Mouse (Mus musculus) hindbrain, embryonic 10.5 days (tissue): ENCODE results near the gene Mei1. TPM values are rescaled to one million over a fixed set of nuclear protein-coding genes. Genes with fewer than 3 reads are reported as not detected.
A peak's percentile ranks its signal among the peaks of the same experiment; 100 is the strongest.
"Not testable (repeated sequence)": the region's sequence is repeated elsewhere in the genome, so short reads cannot be mapped to it uniquely, and the experiment has no call there.

Experiments used
- DNase-seq: peaks from one replicate; pipeline ENCODE4 v3.0.0-alpha.2; 2017; ENCODE audit warnings: low spot score
- H3K27ac ChIP-seq: fragments of 300-500 bp; sonication (generic); 2 replicates; pipeline ENCODE4 v1.5.1; 2016; ENCODE audit warnings: mild to moderate bottlenecking, moderate library complexity
- H3K27me3 ChIP-seq: fragments of 300-500 bp; sonication (generic); 2 replicates; pipeline ENCODE4 v1.6.1; 2016; ENCODE audit warnings: mild to moderate bottlenecking; ENCODE audit not compliant: poor library complexity, insufficient read depth, severe bottlenecking
- H3K36me3 ChIP-seq: fragments of 300-500 bp; sonication (generic); 2 replicates; pipeline ENCODE4 v1.6.1; 2016; ENCODE audit warnings: mild to moderate bottlenecking, moderate library complexity
- H3K4me1 ChIP-seq: fragments of 300-500 bp; sonication (generic); replicated peaks from 2 replicates; pipeline ENCODE4 v1.6.1; 2016; ENCODE audit warnings: mild to moderate bottlenecking
- H3K4me3 ChIP-seq: fragments of 300-500 bp; sonication (generic); 2 replicates; pipeline ENCODE4 v1.5.1; 2016; ENCODE audit warnings: mild to moderate bottlenecking, moderate library complexity
- H3K9me3 ChIP-seq: fragments of 300-500 bp; sonication (generic); 2 replicates; pipeline ENCODE4 v1.6.1; 2016; ENCODE audit warnings: mild to moderate bottlenecking, moderate library complexity
- WGBS: fragments of 180-500 bp; shearing (Covaris S2); methylation state at CpG from one replicate; pipeline ENCODE4 v1.1.7; 2016; 5-methylcytosine and 5-hydroxymethylcytosine counted together
- polyA plus RNA-seq: library from polyadenylated mRNA; unstranded; fragments of >200 nt; fragmentation: Nextera tagmentation; extraction: Ambion mirVana; gene quantifications from 2 replicates; pipeline ENCODE4 v1.2.1, GENCODE M21; 2016

Mei1 gene
- polyA plus RNA-seq, 1 experiment from 2014 or later = not detected

GRCm38 (mm10) chr15:82120544-82120943 lies 50.7 kb downstream of the Mei1 start:
- no peak overlapping the region for H3K4me3 ChIP-seq
- H3K27me3 ChIP-seq = no peaks in the 10 kb centered on the region
- no peaks in the 10 kb centered on the region for H3K36me3 ChIP-seq
- no peaks in the 10 kb centered on the region for H3K4me1 ChIP-seq
- no peak for DNase-seq
- no peak overlapping the region for H3K27ac ChIP-seq
- H3K9me3 ChIP-seq = no peaks in the 10 kb centered on the region
- 91% methylated on average over 8 of the region's 8 CpGs for WGBS

GRCm38 (mm10) chr15:82126690-82127089 lies 56.9 kb downstream of the Mei1 start:
- not testable (repeated sequence) for DNase-seq, H3K9me3 ChIP-seq, H3K4me3 ChIP-seq, H3K27me3 ChIP-seq
- Histone ChIP-seq H3K27ac (0 out of 2 replicates have a peak overlapping the region, but pooled peaks have one; percentile 91), H3K4me1 (peaks cover 21% of the 10 kb centered on the region), H3K36me3 (peaks cover 19% of the 10 kb centered on the region)
- WGBS = 85% methylated on average over 4 of the region's 4 CpGs

- Histone ChIP-seq H3K4me3 (peak within 1 kb of the TSS; percentile 76), H3K9me3 (no peaks in the 10 kb centered on the region), H3K36me3 (peaks cover 27% of the 10 kb centered on the region), H3K27ac (peak within 1 kb of the TSS; percentile 91), H3K4me1 (peaks cover 21% of the 10 kb centered on the region), H3K27me3 (peaks cover 6% of the 10 kb centered on the region; the same call in 1 of the 2 replicates)
- WGBS = 1% methylated on average over 74 of the region's 74 CpGs
- DNase-seq = peak; percentile 97
Observed at GRCm38 (mm10) chr15:82127426-82128374, 57.9 kb downstream of the Mei1 start, which contains the start of gene Ccdc134. Gene Ccdc134, plus strand, starts transcription at chr15:82127922.

DNA sequence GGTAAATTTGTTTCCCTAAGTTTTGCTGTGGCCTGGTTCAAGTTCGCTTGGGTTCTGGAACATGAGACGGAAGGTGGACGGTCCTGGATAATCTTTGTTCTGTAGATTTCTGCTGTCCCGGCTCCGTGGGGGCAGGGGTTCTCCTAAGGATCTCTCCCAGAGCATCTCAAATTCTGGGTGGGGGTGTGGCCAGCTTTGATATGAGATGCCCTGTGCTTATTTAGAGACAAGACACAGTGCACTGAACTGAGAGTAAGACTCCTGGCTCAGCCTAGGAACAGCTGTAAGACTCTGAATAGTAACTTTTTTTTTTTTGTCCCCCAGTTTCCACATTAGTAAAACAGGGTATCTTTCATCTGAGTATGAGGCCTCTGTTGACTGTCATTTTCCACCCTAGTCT lies 58.6 kb downstream of the Mei1 start:
- Histone ChIP-seq H3K27me3 (peaks cover 6% of the 10 kb centered on the region; the same call in 1 of the 2 replicates), H3K4me3 (peak overlapping the region; percentile 76), H3K27ac (peak overlapping the region; percentile 91), H3K9me3 (no peaks in the 10 kb centered on the region), H3K36me3 (peaks cover 31% of the 10 kb centered on the region), H3K4me1 (peaks cover 21% of the 10 kb centered on the region)
- 4% methylated on average over 5 of the region's 5 CpGs for WGBS
- no peak for DNase-seq

GRCm38 (mm10) chr15:82130599-82130998 lies 60.8 kb downstream of the Mei1 start:
- H3K4me1 ChIP-seq = peaks cover 21% of the 10 kb centered on the region
- H3K27ac ChIP-seq = no peak overlapping the region
- DNase-seq = no peak
- WGBS = 63% methylated on average over 7 of the region's 7 CpGs
- peaks cover 38% of the 10 kb centered on the region for H3K36me3 ChIP-seq
- no peak overlapping the region for H3K4me3 ChIP-seq
- no peaks in the 10 kb centered on the region for H3K9me3 ChIP-seq
- H3K27me3 ChIP-seq = peaks cover 6% of the 10 kb centered on the region; the same call in 1 of the 2 replicates

DNA sequence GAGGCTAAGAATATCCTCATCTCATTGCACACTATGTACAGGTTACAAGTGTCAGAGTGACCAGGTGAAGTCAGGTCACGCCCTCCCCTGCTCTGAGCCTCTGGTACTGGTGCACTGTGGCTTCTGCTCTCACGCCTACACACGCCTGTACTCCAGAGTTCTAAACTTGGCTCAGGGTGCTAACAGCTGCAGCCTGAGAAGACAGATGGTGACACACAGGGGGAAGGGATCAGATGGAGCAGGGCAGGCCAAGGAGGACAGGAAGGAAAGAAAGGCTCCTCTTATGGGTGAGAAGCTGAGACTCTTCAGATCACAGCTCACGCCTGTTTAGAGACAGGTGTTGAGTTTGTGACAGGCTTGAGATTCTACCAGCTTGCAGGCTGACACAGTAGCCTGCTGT lies 65.6 kb downstream of the Mei1 start:
- Histone ChIP-seq H3K36me3 (peaks cover 40% of the 10 kb centered on the region), H3K27me3 (no peaks in the 10 kb centered on the region), H3K9me3 (no peaks in the 10 kb centered on the region), H3K4me3 (no peak overlapping the region), H3K27ac (no peak overlapping the region), H3K4me1 (no peaks in the 10 kb centered on the region)
- no peak for DNase-seq
- 93% methylated on average over 4 of the region's 4 CpGs for WGBS

GRCm38 (mm10) chr15:82138565-82138964 lies 68.8 kb downstream of the Mei1 start:
- no peaks in the 10 kb centered on the region for H3K9me3 ChIP-seq
- H3K36me3 ChIP-seq = peaks cover 26% of the 10 kb centered on the region
- DNase-seq = peak; percentile 59
- no peaks in the 10 kb centered on the region for H3K27me3 ChIP-seq
- WGBS = 62% methylated on average over 4 of the region's 4 CpGs
- H3K27ac ChIP-seq = no peak overlapping the region
- H3K4me3 ChIP-seq = no peak overlapping the region
- peaks cover under 1% of the 10 kb centered on the region; the same call in 1 of the 2 replicates for H3K4me1 ChIP-seq

- 94% methylated on average over 8 of the region's 8 CpGs for WGBS
- Histone ChIP-seq H3K4me1 (peaks cover 7% of the 10 kb centered on the region), H3K4me3 (no peak overlapping the region), H3K36me3 (peaks cover 24% of the 10 kb centered on the region), H3K27ac (no peak overlapping the region), H3K27me3 (no peaks in the 10 kb centered on the region), H3K9me3 (no peaks in the 10 kb centered on the region)
- no peak for DNase-seq
Observed at GRCm38 (mm10) chr15:82139196-82139595, 69.4 kb downstream of the Mei1 start.

DNA sequence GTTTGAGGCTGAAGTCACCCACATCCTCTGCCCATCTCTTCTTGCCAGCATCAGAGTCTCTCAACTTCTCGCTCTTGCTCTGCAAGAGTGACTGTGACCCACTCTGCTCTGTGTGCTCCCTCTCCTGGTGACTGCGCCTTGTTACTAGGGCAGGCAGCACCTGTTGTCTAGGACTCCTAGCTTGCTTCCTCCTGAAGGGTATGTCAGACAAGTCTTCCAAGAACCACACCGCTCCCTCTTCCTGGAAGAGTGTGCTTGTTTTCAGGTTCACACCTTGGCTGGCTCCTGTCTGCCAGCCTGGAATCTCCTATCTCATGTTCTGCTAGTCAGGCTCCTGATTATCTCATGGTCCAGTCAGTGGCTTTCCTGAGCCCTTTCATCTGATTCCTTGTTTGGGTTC lies 70.6 kb downstream of the Mei1 start:
- H3K27ac ChIP-seq = peak overlapping the region; percentile 56
- 95% methylated on average over 3 of the region's 3 CpGs for WGBS
- DNase-seq = no peak
- no peaks in the 10 kb centered on the region for H3K27me3 ChIP-seq
- no peaks in the 10 kb centered on the region for H3K9me3 ChIP-seq
- H3K4me3 ChIP-seq = no peak overlapping the region
- H3K36me3 ChIP-seq = peaks cover 22% of the 10 kb centered on the region
- H3K4me1 ChIP-seq = peaks cover 19% of the 10 kb centered on the region

DNA sequence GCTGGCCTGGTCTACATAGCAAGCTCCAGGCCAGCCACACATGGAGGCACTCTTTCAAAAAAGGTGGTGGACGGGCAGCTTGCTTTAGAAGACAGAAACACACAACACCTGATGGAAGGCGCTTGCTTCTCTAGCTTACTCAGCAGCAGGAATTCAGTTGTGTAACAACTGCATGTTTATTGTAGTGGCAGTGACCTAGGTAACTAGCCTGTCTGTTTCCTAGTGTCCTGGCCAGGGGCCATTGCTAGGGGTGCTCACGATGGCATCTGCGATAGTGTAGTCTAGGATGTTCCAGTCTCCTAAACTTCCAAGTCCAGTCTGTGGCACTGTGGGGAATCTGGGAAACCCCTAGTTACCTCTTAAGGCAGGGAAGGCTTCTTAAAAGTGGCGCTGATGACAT lies 74.4 kb downstream of the Mei1 start:
- Histone ChIP-seq H3K9me3 (no peaks in the 10 kb centered on the region), H3K4me3 (no peak overlapping the region), H3K27me3 (no peaks in the 10 kb centered on the region), H3K36me3 (peaks cover 20% of the 10 kb centered on the region), H3K27ac (peak overlapping the region; percentile 99), H3K4me1 (peaks cover 49% of the 10 kb centered on the region)
- no peak for DNase-seq
- WGBS = 89% methylated on average over 5 of the region's 5 CpGs

GRCm38 (mm10) chr15:82145408-82145807 lies 75.6 kb downstream of the Mei1 start:
- peaks cover 18% of the 10 kb centered on the region for H3K36me3 ChIP-seq
- H3K27ac ChIP-seq = peak overlapping the region; percentile 99
- 59% methylated on average over 2 of the region's 2 CpGs for WGBS
- no peaks in the 10 kb centered on the region for H3K9me3 ChIP-seq
- H3K27me3 ChIP-seq = no peaks in the 10 kb centered on the region
- H3K4me3 ChIP-seq = no peak overlapping the region
- peaks cover 55% of the 10 kb centered on the region for H3K4me1 ChIP-seq
- DNase-seq = no peak

DNA sequence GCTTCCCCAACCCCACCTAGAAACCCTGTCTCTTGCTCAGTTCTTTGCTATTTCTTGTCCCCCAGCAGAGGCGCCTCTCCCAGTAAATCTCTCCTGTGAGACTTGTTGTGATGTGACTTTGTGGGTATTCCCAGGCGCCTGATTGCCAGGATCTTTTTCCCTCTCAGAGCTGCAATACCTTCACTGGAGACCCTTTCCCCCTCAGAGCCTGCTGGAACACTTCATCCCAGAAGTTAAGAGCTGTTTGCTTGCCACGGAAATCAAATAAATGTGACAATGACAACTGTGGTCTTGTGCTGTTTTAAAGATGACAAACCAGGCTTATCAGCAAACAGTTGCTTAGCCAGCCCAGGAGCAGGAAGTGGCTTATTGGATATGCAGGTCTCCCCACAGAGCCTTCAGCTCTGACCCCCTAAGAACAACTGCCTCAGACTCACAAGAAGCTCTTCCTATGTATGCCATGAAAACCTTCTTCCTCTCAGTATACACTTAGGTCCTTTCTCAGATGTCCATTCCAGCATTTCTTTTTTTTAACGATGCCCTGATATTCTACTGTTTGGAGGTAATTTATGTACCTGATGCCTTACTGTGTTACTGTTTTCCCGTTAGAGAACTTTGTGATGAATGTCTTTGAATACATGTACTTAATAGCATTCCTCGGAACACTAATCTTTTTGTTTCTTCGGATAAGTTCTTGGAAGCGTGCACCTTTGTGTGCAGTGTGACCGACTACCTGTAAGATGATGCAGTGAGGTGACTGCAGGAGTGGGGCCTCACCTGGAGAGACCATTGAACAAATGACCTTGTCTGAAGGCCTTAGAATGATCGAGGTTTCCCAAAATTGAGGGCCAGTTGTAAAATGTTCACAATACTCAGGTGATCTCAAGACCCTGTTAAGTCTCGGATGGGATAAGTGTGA lies 76.3 kb downstream of the Mei1 start:
- Histone ChIP-seq H3K4me1 (peaks cover 58% of the 10 kb centered on the region), H3K36me3 (peaks cover 17% of the 10 kb centered on the region), H3K27me3 (no peaks in the 10 kb centered on the region), H3K4me3 (peak overlapping the region; percentile 95), H3K9me3 (no peaks in the 10 kb centered on the region), H3K27ac (peak overlapping the region; percentile 99)
- WGBS = 25% methylated on average over 11 of the region's 11 CpGs
- DNase-seq = no peak
